Mouse (Mus musculus) lung, postnatal 0 days (tissue): ENCODE measurements at regions not wholly inside any gene's neighbourhood (a gene's known extent, or its start where the extent isn't known, plus 50 kb on each side); places are given as distances from the start of the nearest gene placed in this dataset.

ENCODE experiments used
- CTCF ChIP-seq: IDR thresholded peaks from 2 replicates; pipeline ENCODE4 v1.5.1; 2016; ENCODE audit warnings: antibody characterized with exemption, mild to moderate bottlenecking
- EP300 ChIP-seq: IDR thresholded peaks from 2 replicates; pipeline ENCODE4 v1.6.1; 2016; ENCODE audit warnings: antibody characterized with exemption, mild to moderate bottlenecking, control low read depth

- TF ChIP-seq EP300 (no peak), CTCF (no peak)
Measured at GRCm38 (mm10) chr4:29653951-29654350, 841.0 kb downstream of the Epha7 start.
